Mouse (Mus musculus): Measurements from ENCODE around the gene Kcnh4. TPM values are rescaled to one million over a fixed set of nuclear protein-coding genes. Genes with fewer than 3 reads are reported as not detected.
"Not testable (repeated sequence)": the region's sequence is repeated elsewhere in the genome, so short reads cannot be mapped to it uniquely, and the experiment has no call there.

The Kcnh4 gene
- total and polyA plus RNA-seq, 3 experiments: not detected

- TF ChIP-seq POLR2AphosphoS5 (IDR thresholded peaks at IDR 0.05; ENCODE audit: insufficient replicate concordance, low read depth, low read length) (no peak), TAL1 (conservative IDR thresholded peaks at IDR 0.05; ENCODE audit: low read depth, low read length) (no peak), CTCF (IDR thresholded peaks at IDR 0.05; ENCODE audit: low read depth, low read length) (no peak), GATA2 (IDR thresholded peaks at IDR 0.05; ENCODE audit: borderline replicate concordance, low read depth, low read length) (no peak), GATA1 (IDR thresholded peaks at IDR 0.05; ENCODE audit: borderline replicate concordance, low read length) (no peak)
- Histone ChIP-seq H3K36me3 (replicated peaks) (peaks cover 89% of the 10 kb centered on the region), H3K9me3 (replicated peaks) (no peaks in the 10 kb centered on the region), H3K4me1 (ENCODE audit: insufficient read depth, low read depth, low read length) (no peaks in the 10 kb centered on the region), H3K27me3 (ENCODE audit: insufficient read depth, low read length) (no peaks in the 10 kb centered on the region), H3K4me3 (ENCODE audit: low read depth, low read length) (no peak overlapping the region)
- no peak for DNase-seq (ENCODE audit: low spot score)
- no peak for ATAC-seq (ENCODE audit: extremely low read depth, insufficient number of reproducible peaks, low FRiP score, poor library complexity, severe bottlenecking)
These were observed 35.6 kb upstream of the Kcnh4 start for GRCm38 (mm10) chr11:100795386-100795785.

GRCm38 (mm10) chr11:100791457-100792049, 31.8 kb upstream of the Kcnh4 start:
- Histone ChIP-seq H3K4me3 (ENCODE audit: low read depth, low read length) (no peak overlapping the region), H3K36me3 (replicated peaks) (peaks cover 96% of the 10 kb centered on the region), H3K4me1 (ENCODE audit: insufficient read depth, low read depth, low read length) (no peaks in the 10 kb centered on the region), H3K9me3 (replicated peaks) (no peaks in the 10 kb centered on the region), H3K27me3 (ENCODE audit: insufficient read depth, low read length) (no peaks in the 10 kb centered on the region)
- DNase-seq (ENCODE audit: low spot score): no peak
- TF ChIP-seq CTCF (IDR thresholded peaks at IDR 0.05; ENCODE audit: low read depth, low read length): no peak
- TF ChIP-seq GATA2 (IDR thresholded peaks at IDR 0.05; ENCODE audit: borderline replicate concordance, low read depth, low read length): no peak
- ATAC-seq (ENCODE audit: extremely low read depth, insufficient number of reproducible peaks, low FRiP score, poor library complexity, severe bottlenecking): no peak

- not testable (repeated sequence) for H3K27me3 ChIP-seq (ENCODE audit: insufficient read depth, low read length); ATAC-seq (ENCODE audit: extremely low read depth, insufficient number of reproducible peaks, low FRiP score, poor library complexity, severe bottlenecking); DNase-seq (ENCODE audit: low spot score); H3K9me3 ChIP-seq (replicated peaks); H3K4me3 ChIP-seq (ENCODE audit: low read depth, low read length); H3K4me1 ChIP-seq (ENCODE audit: insufficient read depth, low read depth, low read length)
- H3K36me3 ChIP-seq (replicated peaks): peaks cover 96% of the 10 kb centered on the region
These were observed 30.9 kb upstream of the Kcnh4 start for GRCm38 (mm10) chr11:100790644-100791043.

GRCm38 (mm10) chr11:100789702-100790101, 30.0 kb upstream of the Kcnh4 start:
- TF ChIP-seq POLR2AphosphoS5 (IDR thresholded peaks at IDR 0.05; ENCODE audit: insufficient replicate concordance, low read depth, low read length) (no peak), CTCF (IDR thresholded peaks at IDR 0.05; ENCODE audit: low read depth, low read length) (no peak), GATA2 (IDR thresholded peaks at IDR 0.05; ENCODE audit: borderline replicate concordance, low read depth, low read length) (no peak), GATA1 (IDR thresholded peaks at IDR 0.05; ENCODE audit: borderline replicate concordance, low read length) (no peak), TAL1 (conservative IDR thresholded peaks at IDR 0.05; ENCODE audit: low read depth, low read length) (no peak)
- H3K4me1 ChIP-seq (ENCODE audit: insufficient read depth, low read depth, low read length): no peaks in the 10 kb centered on the region
- H3K9me3 ChIP-seq (replicated peaks): no peaks in the 10 kb centered on the region
- H3K27me3 ChIP-seq (ENCODE audit: insufficient read depth, low read length): no peaks in the 10 kb centered on the region
- ATAC-seq (ENCODE audit: extremely low read depth, insufficient number of reproducible peaks, low FRiP score, poor library complexity, severe bottlenecking): no peak
- H3K4me3 ChIP-seq (ENCODE audit: low read depth, low read length): no peak overlapping the region
- DNase-seq (ENCODE audit: low spot score): no peak
- H3K36me3 ChIP-seq (replicated peaks): peaks cover 98% of the 10 kb centered on the region

GRCm38 (mm10) chr11:100785774-100786173, 26.0 kb upstream of the Kcnh4 start:
- Histone ChIP-seq H3K36me3 (replicated peaks) (peaks cover 98% of the 10 kb centered on the region), H3K4me3 (ENCODE audit: low read depth, low read length) (no peak overlapping the region), H3K4me1 (ENCODE audit: insufficient read depth, low read depth, low read length) (no peaks in the 10 kb centered on the region; the same call in 1 of the 2 replicates), H3K9me3 (replicated peaks) (no peaks in the 10 kb centered on the region), H3K27me3 (ENCODE audit: insufficient read depth, low read length) (no peaks in the 10 kb centered on the region)
- no peak for DNase-seq (ENCODE audit: low spot score)
- no peak for TF ChIP-seq POLR2AphosphoS5 (IDR thresholded peaks at IDR 0.05; ENCODE audit: insufficient replicate concordance, low read depth, low read length)
- no peak for TF ChIP-seq GATA2 (IDR thresholded peaks at IDR 0.05; ENCODE audit: borderline replicate concordance, low read depth, low read length)
- TF ChIP-seq CTCF (IDR thresholded peaks at IDR 0.05; ENCODE audit: low read depth, low read length): no peak
- TF ChIP-seq TAL1 (conservative IDR thresholded peaks at IDR 0.05; ENCODE audit: low read depth, low read length): no peak
- no peak for TF ChIP-seq GATA1 (IDR thresholded peaks at IDR 0.05; ENCODE audit: borderline replicate concordance, low read length)
- no peak for ATAC-seq (ENCODE audit: extremely low read depth, insufficient number of reproducible peaks, low FRiP score, poor library complexity, severe bottlenecking)

- no peak for DNase-seq (ENCODE audit: low spot score)
- H3K27me3 ChIP-seq (ENCODE audit: insufficient read depth, low read length): no peaks in the 10 kb centered on the region
- H3K36me3 ChIP-seq (replicated peaks): peaks cover 98% of the 10 kb centered on the region
- no peaks in the 10 kb centered on the region for H3K9me3 ChIP-seq (replicated peaks)
- no peak overlapping the region for H3K4me3 ChIP-seq (ENCODE audit: low read depth, low read length)
- TF ChIP-seq POLR2AphosphoS5 (IDR thresholded peaks at IDR 0.05; ENCODE audit: insufficient replicate concordance, low read depth, low read length) (no peak), CTCF (IDR thresholded peaks at IDR 0.05; ENCODE audit: low read depth, low read length) (no peak), GATA2 (IDR thresholded peaks at IDR 0.05; ENCODE audit: borderline replicate concordance, low read depth, low read length) (no peak), GATA1 (IDR thresholded peaks at IDR 0.05; ENCODE audit: borderline replicate concordance, low read length) (no peak), TAL1 (conservative IDR thresholded peaks at IDR 0.05; ENCODE audit: low read depth, low read length) (no peak)
- H3K4me1 ChIP-seq (ENCODE audit: insufficient read depth, low read depth, low read length): no peaks in the 10 kb centered on the region; the same call in 1 of the 2 replicates
- ATAC-seq (ENCODE audit: extremely low read depth, insufficient number of reproducible peaks, low FRiP score, poor library complexity, severe bottlenecking): no peak
These were observed 24.5 kb upstream of the Kcnh4 start for GRCm38 (mm10) chr11:100784286-100784685.

- H3K27me3 ChIP-seq (ENCODE audit: insufficient read depth, low read length): no peaks in the 10 kb centered on the region
- peaks cover 96% of the 10 kb centered on the region for H3K36me3 ChIP-seq (replicated peaks)
- TF ChIP-seq CTCF (IDR thresholded peaks at IDR 0.05; ENCODE audit: low read depth, low read length) (no peak), GATA2 (IDR thresholded peaks at IDR 0.05; ENCODE audit: borderline replicate concordance, low read depth, low read length) (no peak), POLR2AphosphoS5 (IDR thresholded peaks at IDR 0.05; ENCODE audit: insufficient replicate concordance, low read depth, low read length) (no peak), TAL1 (conservative IDR thresholded peaks at IDR 0.05; ENCODE audit: low read depth, low read length) (no peak), GATA1 (IDR thresholded peaks at IDR 0.05; ENCODE audit: borderline replicate concordance, low read length) (no peak)
- H3K9me3 ChIP-seq (replicated peaks): no peaks in the 10 kb centered on the region
- DNase-seq (ENCODE audit: low spot score) (no peak), ATAC-seq (ENCODE audit: extremely low read depth, insufficient number of reproducible peaks, low FRiP score, poor library complexity, severe bottlenecking) (no peak)
- no peak overlapping the region for H3K4me3 ChIP-seq (ENCODE audit: low read depth, low read length)
- no peaks in the 10 kb centered on the region; the same call in 1 of the 2 replicates for H3K4me1 ChIP-seq (ENCODE audit: insufficient read depth, low read depth, low read length)
These were observed 22.8 kb upstream of the Kcnh4 start for GRCm38 (mm10) chr11:100782568-100782967.

Data from G1E (cell line).